Mouse (Mus musculus) embryonic fibroblast, embryonic 13.5 days (primary cell): ENCODE data around the gene Napa.

Experiments
- CTCF ChIP-seq: IDR thresholded peaks from 2 replicates; pipeline ENCODE4 v1.5.1; 2011; ENCODE audit warnings: mild to moderate bottlenecking, control low read depth, low read length, moderate library complexity, borderline replicate concordance; ENCODE audit not compliant: insufficient read depth
- POLR2A ChIP-seq: IDR thresholded peaks from 2 replicates; pipeline ENCODE4 v1.6.1; 2011; ENCODE audit warnings: low read depth, mild to moderate bottlenecking, control low read depth, low read length, moderate library complexity

GRCm38 (mm10) chr7:16146489-16147410, 48.5 kb downstream of the Napa start:
- TF ChIP-seq POLR2A: no peak
- TF ChIP-seq CTCF: no peak
